Comparison of ENCODE assay signal across 9 mouse cellular contexts in the genomic region with DNA sequence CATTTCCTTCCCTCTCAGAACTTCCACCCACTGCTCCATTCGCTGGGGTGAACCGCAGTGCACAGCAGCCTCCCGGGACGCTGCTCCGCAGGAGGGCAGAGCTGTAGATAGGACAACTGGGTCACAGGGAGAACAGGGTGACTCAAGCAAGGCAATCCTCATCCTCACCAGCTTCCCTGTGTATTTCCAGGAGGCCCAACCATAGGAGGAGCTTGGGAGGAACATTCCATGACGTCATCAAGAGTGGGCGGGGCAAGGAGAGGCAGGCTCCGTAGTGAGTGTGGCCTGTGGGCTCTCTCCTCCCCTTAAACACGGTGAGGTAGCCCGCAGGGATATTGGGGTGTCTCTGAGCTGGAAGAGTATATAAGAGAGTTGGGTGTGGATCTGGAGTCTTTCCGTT. TPM values are rescaled to one million over a fixed set of nuclear protein-coding genes. Genes with fewer than 3 reads are reported as not detected.
DNase-seq lines count a peak whose midpoint lies in the region; ATAC-seq and TF ChIP-seq lines count a peak whose summit lies in the region.
"Had no signal": no experiment of that assay in that cellular context is flagged by ENCODE, and none has a peak within 500 bp of the region (broad histone marks: within the 10 kb centered on the region; RNA-seq: fewer than 3 reads in every experiment).

No protein-coding gene starts in this region.

- no peaks in the 10 kb centered on the region; the same call in 1 of the 2 replicates for H3K27me3 ChIP-seq in embryonic facial prominence, embryonic 10.5 days (replicated peaks; ENCODE audit: low read depth, poor library complexity, severe bottlenecking)

- WGBS in embryonic facial prominence, embryonic 10.5 days, result 34% methylated on average over 11 of the region's 11 CpGs

- intact Hi-C loops in left cerebral cortex, postnatal 25 days (cut with DNase I), result no loop called here

- DNase-seq in layer of hippocampus, adult 2 months (ENCODE audit: low spot score in 2 of 2), result peak in 1 of 2 experiments; percentile 47
- DNase-seq in layer of hippocampus, adult 9-11 months, result no peak
- peak; percentile 78 for DNase-seq in embryonic facial prominence, embryonic 10.5 days (ENCODE audit: low spot score)
- DNase-seq in heart, postnatal 4 days, result peak; percentile 59
- peak; percentile 47 to 79 for DNase-seq in left cerebral cortex, postnatal 25 days (ENCODE audit: low spot score in 2 of 2)
- DNase-seq in retina, embryonic 14.5 days (ENCODE audit: low spot score), result peak; percentile 75
- no peak for DNase-seq in urinary bladder, adult 2 months (ENCODE audit: low spot score)

- no peak for ATAC-seq in activated CD4-positive, CD25-positive, alpha-beta regulatory T cell, adult 4 months

- no peaks in the 10 kb centered on the region for H3K36me3 ChIP-seq in embryonic facial prominence, embryonic 10.5 days (replicated peaks)

- no peak overlapping the region for H3K4me3 ChIP-seq in layer of hippocampus, adult 2 months
- H3K4me3 ChIP-seq in embryonic facial prominence, embryonic 10.5 days, result peak overlapping the region; percentile 25; the same call in 1 of the 2 replicates

- H3K9me3 ChIP-seq in embryonic facial prominence, embryonic 10.5 days, result no peaks in the 10 kb centered on the region

- peaks cover 18% of the 10 kb centered on the region for H3K4me1 ChIP-seq in embryonic facial prominence, embryonic 10.5 days

- no peak for TF ChIP-seq CTCF in layer of hippocampus, adult 2 months (conservative IDR thresholded peaks at IDR 0.05)

- peak overlapping the region; percentile 36; the same call in 1 of the 2 replicates for H3K27ac ChIP-seq in layer of hippocampus, adult 2 months
- H3K27ac ChIP-seq in embryonic facial prominence, embryonic 10.5 days (replicated peaks), result 0 out of 2 replicates have a peak overlapping the region, but pooled peaks have one; percentile 5

RNA-seq across cellular contexts. Expression of a gene that starts 44.3 kb away (rescaled TPM):
- not detected for total RNA-seq in layer of hippocampus, adult 2 months (2021)
- polyA plus RNA-seq in embryonic facial prominence, embryonic 10.5 days (2016; fragmentation: Nextera tagmentation; extraction: Ambion mirVana), result not detected in 2 replicates
- not detected for total RNA-seq in heart, postnatal 4 days (2021)
- not detected for total RNA-seq in left cerebral cortex, postnatal 25 days (2021)
- polyA plus RNA-seq in urinary bladder, adult 2 months (2012; rRNA removed), result not detected in 2 replicates
- not detected for polyA plus RNA-seq in activated CD4-positive, CD25-positive, alpha-beta regulatory T cell, adult 4 months (2017; shearing (Covaris generic))
- total RNA-seq: layer of hippocampus, postnatal 25 days had no signal

Comparison
In these comparisons a context has a peak if more than half of its experiments do, and no peak if none do; other contexts are left out.
1. DNase-seq: peak in embryonic facial prominence, embryonic 10.5 days (single experiment), heart, postnatal 4 days (single experiment), left cerebral cortex, postnatal 25 days (2 of 2) and retina, embryonic 14.5 days (single experiment); none in layer of hippocampus, adult 9-11 months (single experiment) and urinary bladder, adult 2 months (single experiment).